Mouse (Mus musculus) kidney, adult 8-10 months (tissue): ENCODE measurements around the gene Pinlyp.
"Not testable (repeated sequence)": the region's sequence is repeated elsewhere in the genome, so short reads cannot be mapped to it uniquely, and the experiment has no call there.

Experiments
- DNase-seq, 2 experiments: peaks; one replicate each; pipeline ENCODE4 v3.0.0; 2022

Pinlyp gene

GRCm38 (mm10) chr7:24522805-24523204 is 23.1 kb downstream of the Pinlyp start:
- no peak for DNase-seq

GRCm38 (mm10) chr7:24520054-24520453 is 25.9 kb downstream of the Pinlyp start:
- not testable (repeated sequence) for DNase-seq

GRCm38 (mm10) chr7:24519130-24519529 is 26.8 kb downstream of the Pinlyp start:
- DNase-seq: no peak

GRCm38 (mm10) chr7:24517654-24518053 is 28.3 kb downstream of the Pinlyp start:
- no peak for DNase-seq

- DNase-seq: no peak
Observed at GRCm38 (mm10) chr7:24517077-24517476, 28.8 kb downstream of the Pinlyp start.

- peak in 1 of 2 experiments; percentile 48 for DNase-seq
Observed at GRCm38 (mm10) chr7:24516319-24516718, 29.6 kb downstream of the Pinlyp start.

GRCm38 (mm10) chr7:24512355-24512754 is 33.6 kb downstream of the Pinlyp start, which contains the start of gene AC161166.1:
TSS of gene AC161166.1 (minus strand) at chr7:24512455.
- DNase-seq: no peak

GRCm38 (mm10) chr7:24507726-24508114 is 38.2 kb downstream of the Pinlyp start:
- no peak for DNase-seq

GRCm38 (mm10) chr7:24506838-24507725 is 38.8 kb downstream of the Pinlyp start, which contains the start of gene Zfp428:
TSS of gene Zfp428 (plus strand) at chr7:24507006.
- peak; percentile 77 to 82 for DNase-seq

GRCm38 (mm10) chr7:24506476-24506837 is 39.5 kb downstream of the Pinlyp start:
- peak; percentile 74 to 80 for DNase-seq

GRCm38 (mm10) chr7:24506065-24506459 is 39.9 kb downstream of the Pinlyp start:
- peak; percentile 31 to 42 for DNase-seq

GRCm38 (mm10) chr7:24505447-24506064 is 40.4 kb downstream of the Pinlyp start:
- no peak for DNase-seq

- DNase-seq: no peak
Observed at GRCm38 (mm10) chr7:24504868-24505267, 41.0 kb downstream of the Pinlyp start.

GRCm38 (mm10) chr7:24504004-24504403 is 41.9 kb downstream of the Pinlyp start:
- no peak for DNase-seq

GRCm38 (mm10) chr7:24501492-24501891 is 44.4 kb downstream of the Pinlyp start:
- DNase-seq: no peak

- DNase-seq: peak in 1 of 2 experiments; percentile 40
Observed at GRCm38 (mm10) chr7:24500929-24501328, 45.0 kb downstream of the Pinlyp start.

GRCm38 (mm10) chr7:24499856-24500577 is 45.9 kb downstream of the Pinlyp start:
- peak; percentile 37 to 49 for DNase-seq
